Mouse (Mus musculus): Measurements from ENCODE around the gene Slc22a23. TPM values are rescaled to one million over a fixed set of nuclear protein-coding genes. Genes with fewer than 3 reads are reported as not detected.

Slc22a23 gene
- polyA plus RNA-seq, 1 experiment from 2014 or later, result 70.6 TPM

DNA sequence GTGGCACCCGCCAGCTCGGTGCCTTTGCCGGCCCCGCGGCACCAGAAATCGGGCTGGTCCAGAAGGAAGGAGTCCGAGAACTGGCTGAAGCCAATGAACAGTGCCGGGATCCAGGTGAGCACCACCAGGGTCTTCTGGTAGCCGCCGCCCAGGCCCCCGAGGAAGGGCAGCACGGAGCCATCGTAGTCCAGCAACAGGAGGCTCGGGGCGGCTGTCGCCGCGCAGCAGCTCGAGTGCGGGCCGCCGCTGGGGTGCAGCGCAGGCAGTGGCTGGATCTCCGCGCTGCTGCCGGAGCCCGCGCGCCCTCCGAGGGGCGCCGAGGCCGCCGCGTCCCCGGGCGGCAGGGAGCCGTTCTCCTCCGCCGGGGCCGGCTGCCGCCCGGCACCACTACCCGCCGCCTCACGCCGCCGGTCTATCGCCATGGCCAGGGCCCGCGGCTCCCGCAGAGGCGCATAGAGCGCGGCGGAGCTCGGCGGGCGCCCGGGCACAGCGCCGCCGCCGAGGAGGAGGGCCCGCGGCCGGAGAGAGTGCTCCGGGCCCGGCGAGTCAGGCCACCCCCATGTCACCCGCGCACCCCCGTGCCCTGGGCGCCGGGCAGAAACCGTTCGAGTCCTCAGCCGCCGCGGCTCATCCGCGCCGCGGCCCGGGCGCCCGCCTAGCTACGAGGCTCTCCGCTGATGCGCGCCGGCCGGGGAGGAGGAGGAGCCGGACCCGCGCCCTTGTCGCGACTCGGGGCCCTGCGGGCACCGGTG lies 430 bp downstream of the Slc22a23 start:
- TF ChIP-seq CTCF (IDR thresholded peaks at IDR 0.05), result no peak
- in situ Hi-C loops (cut with MboI; ENCODE audit: low pct_unique_long_range_greater_than_20kb), result loop anchor here (5.0 kb wide), 2 partner anchors 107 to 278 kb away; no protein-coding TSS in a partner anchor
- ATAC-seq (peak; percentile 37), DNase-seq (ENCODE audit: low read depth, low spot score) (no peak)
- ChIA-PET CTCF (no interaction called here), POLR2A (no interaction called here)
- H3K27me3 ChIP-seq, result no peaks in the 10 kb centered on the region

- ATAC-seq (peak; percentile 10), DNase-seq (ENCODE audit: low read depth, low spot score) (no peak)
- in situ Hi-C loops (cut with MboI; ENCODE audit: low pct_unique_long_range_greater_than_20kb), result loop anchor here (5.0 kb wide), 1 partner anchor 107 kb away; no protein-coding TSS in a partner anchor
- POLR2A ChIA-PET, result no interaction called here
- no peak for TF ChIP-seq CTCF (IDR thresholded peaks at IDR 0.05)
- CTCF ChIA-PET, result no interaction called here
- H3K27me3 ChIP-seq, result no peaks in the 10 kb centered on the region
Measured at GRCm38 (mm10) chr13:34343719-34344375, 1.1 kb downstream of the Slc22a23 start.

DNA sequence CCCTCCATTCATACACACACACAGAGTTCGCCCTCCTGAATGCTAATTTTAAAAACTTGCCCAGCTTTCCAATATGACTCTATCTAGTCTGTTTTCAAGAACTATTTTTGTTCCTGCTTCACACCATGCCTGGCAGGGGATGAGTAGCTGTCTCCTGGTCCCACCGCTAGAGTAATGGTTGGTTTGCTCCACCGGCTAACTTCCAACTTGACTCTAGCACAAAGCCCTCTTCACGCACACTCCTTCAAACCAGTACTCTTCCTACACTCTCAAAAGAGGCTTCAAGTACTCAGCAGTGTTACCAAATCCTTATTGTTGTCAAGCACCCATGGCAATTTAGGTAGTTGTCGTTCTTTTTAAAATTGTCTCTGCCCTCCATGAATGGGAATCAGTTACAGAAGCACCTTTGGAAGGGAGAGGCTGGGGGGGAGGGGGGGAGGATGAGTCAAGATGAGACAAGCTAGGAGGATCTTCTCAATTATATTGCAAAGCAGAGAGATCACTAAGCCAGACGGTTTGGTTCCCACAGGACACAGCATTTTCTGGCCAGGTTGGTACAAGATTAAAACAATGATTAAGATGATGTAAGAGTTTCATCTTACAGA lies 2.6 kb downstream of the Slc22a23 start:
- in situ Hi-C loops (cut with MboI; ENCODE audit: low pct_unique_long_range_greater_than_20kb), result loop anchor here (5.0 kb wide), 1 partner anchor 105 kb away; no protein-coding TSS in a partner anchor
- no peak for DNase-seq (ENCODE audit: low read depth, low spot score)
- no peak for ATAC-seq
- POLR2A ChIA-PET, result interaction anchor here (1.1 kb wide), 1 partner anchor 10 kb away, joined by 3 read pairs; no protein-coding TSS in a partner anchor
- H3K27me3 ChIP-seq, result no peaks in the 10 kb centered on the region
- TF ChIP-seq CTCF (IDR thresholded peaks at IDR 0.05), result no peak
- CTCF ChIA-PET, result interaction anchor here (1.0 to 1.7 kb wide), 4 partner anchors 29 to 289 kb away, joined by 3 to 5 read pairs (median 4); no protein-coding TSS in a partner anchor

DNA sequence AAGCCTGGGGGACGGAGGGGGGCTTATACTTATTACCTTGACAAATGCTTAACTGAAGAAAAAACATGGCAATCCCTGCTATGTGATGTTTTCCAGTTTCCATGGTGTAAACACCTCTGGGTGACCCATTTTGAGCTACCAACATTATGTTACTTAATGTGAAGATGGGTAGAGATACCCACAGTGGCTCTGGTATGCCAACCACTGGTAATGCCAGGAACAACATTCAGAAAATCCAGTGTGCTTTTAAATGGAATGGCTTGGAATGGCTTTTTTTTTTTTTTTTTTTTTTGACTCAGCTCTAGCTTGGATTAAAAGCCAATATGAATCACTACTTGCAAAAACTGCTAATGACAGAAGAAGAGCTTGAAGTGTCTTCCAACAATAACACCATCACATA lies 8.1 kb downstream of the Slc22a23 start:
- CTCF ChIA-PET, result interaction anchor here (0.8 to 1.4 kb wide), 6 partner anchors 9 to 156 kb away, joined by 3 to 4 read pairs (median 3); no protein-coding TSS in a partner anchor
- ATAC-seq, result no peak
- no peaks in the 10 kb centered on the region for H3K27me3 ChIP-seq
- POLR2A ChIA-PET, result interaction anchor here (0.6 kb wide), 1 partner anchor 107 kb away, joined by 3 read pairs; no protein-coding TSS in a partner anchor
- DNase-seq (ENCODE audit: low read depth, low spot score), result no peak
- TF ChIP-seq CTCF (IDR thresholded peaks at IDR 0.05), result no peak
- in situ Hi-C loops (cut with MboI; ENCODE audit: low pct_unique_long_range_greater_than_20kb), result no loop called here

DNA sequence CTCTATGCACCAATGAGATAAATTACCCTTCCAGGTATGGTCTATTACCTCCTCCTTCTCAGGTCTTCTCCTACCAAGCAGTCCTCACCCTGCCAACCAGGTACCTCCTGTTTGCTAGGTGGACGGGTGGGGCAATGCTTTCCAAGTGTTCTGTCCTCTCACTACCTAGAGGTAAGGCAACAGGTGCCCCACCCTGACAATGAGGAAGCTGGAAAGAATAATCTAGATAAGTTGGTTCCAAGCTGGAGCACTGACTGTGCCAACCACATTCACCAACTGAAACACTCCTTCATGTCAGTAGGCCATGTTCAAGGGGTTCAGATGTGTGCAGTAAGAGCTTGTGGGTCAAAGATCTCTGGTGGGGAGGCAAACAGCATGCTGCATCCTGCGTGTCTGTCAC lies 10.1 kb downstream of the Slc22a23 start:
- ChIA-PET CTCF (no interaction called here), POLR2A (interaction anchor here (0.6 kb wide), 1 partner anchor 142 kb away, joined by 5 read pairs; no protein-coding TSS in a partner anchor)
- in situ Hi-C loops (cut with MboI; ENCODE audit: low pct_unique_long_range_greater_than_20kb), result loop anchor here (5.0 kb wide), 1 partner anchor 133 kb away; no protein-coding TSS in a partner anchor
- no peak for TF ChIP-seq CTCF (IDR thresholded peaks at IDR 0.05)
- no peak for ATAC-seq
- no peaks in the 10 kb centered on the region for H3K27me3 ChIP-seq
- DNase-seq (ENCODE audit: low read depth, low spot score), result no peak

GRCm38 (mm10) chr13:34332762-34333161 lies 12.2 kb downstream of the Slc22a23 start:
- no peak for TF ChIP-seq CTCF (IDR thresholded peaks at IDR 0.05)
- ATAC-seq (peak; percentile 55), DNase-seq (ENCODE audit: low read depth, low spot score) (peak; percentile 60)
- ChIA-PET CTCF (interaction anchor here (1.3 kb wide), 1 partner anchor 532 kb away, joined by 3 read pairs; no protein-coding TSS in a partner anchor), POLR2A (interaction anchor here (1.0 kb wide), 1 partner anchor 10 kb away, joined by 3 read pairs; no protein-coding TSS in a partner anchor)
- in situ Hi-C loops (cut with MboI; ENCODE audit: low pct_unique_long_range_greater_than_20kb), result loop anchor here (5.0 kb wide), 1 partner anchor 130 kb away; no protein-coding TSS in a partner anchor
- H3K27me3 ChIP-seq, result no peaks in the 10 kb centered on the region

- in situ Hi-C loops (cut with MboI; ENCODE audit: low pct_unique_long_range_greater_than_20kb), result loop anchor here (5.0 kb wide), 1 partner anchor 129 kb away; no protein-coding TSS in a partner anchor
- no peaks in the 10 kb centered on the region for H3K27me3 ChIP-seq
- POLR2A ChIA-PET, result no interaction called here
- TF ChIP-seq CTCF (IDR thresholded peaks at IDR 0.05), result no peak
- CTCF ChIA-PET, result no interaction called here
- no peak for ATAC-seq
- no peak for DNase-seq (ENCODE audit: low read depth, low spot score)
Measured at GRCm38 (mm10) chr13:34331399-34332186, 13.4 kb downstream of the Slc22a23 start.

- TF ChIP-seq CTCF (IDR thresholded peaks at IDR 0.05), result no peak
- POLR2A ChIA-PET, result no interaction called here
- ATAC-seq (no peak), DNase-seq (ENCODE audit: low read depth, low spot score) (no peak)
- in situ Hi-C loops (cut with MboI; ENCODE audit: low pct_unique_long_range_greater_than_20kb), result no loop called here
- CTCF ChIA-PET, result interaction anchor here (0.7 to 1.3 kb wide), 2 partner anchors 27 to 138 kb away, joined by 3 read pairs; no protein-coding TSS in a partner anchor
- H3K27me3 ChIP-seq, result no peaks in the 10 kb centered on the region
Measured at GRCm38 (mm10) chr13:34329589-34329988, 15.4 kb downstream of the Slc22a23 start.

DNA sequence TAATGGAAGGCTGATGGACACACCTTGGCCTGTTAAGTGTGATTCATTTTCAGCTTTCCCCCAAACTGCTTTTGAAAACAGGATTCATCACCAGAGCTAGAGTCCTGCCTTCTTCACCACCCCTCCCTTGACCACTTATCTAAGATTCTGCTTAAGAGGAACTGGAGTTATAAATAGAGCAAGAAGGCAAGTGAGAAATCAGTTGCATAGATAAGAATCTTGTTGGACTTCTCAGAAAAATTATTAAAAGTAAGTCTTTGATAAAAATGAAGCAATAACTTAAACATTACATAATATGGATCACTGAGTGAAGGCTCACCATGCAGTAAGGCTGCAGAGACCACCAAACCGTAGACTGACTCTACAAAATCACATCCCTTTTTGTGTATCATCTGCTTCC lies 18.0 kb downstream of the Slc22a23 start:
- ATAC-seq (no peak), DNase-seq (ENCODE audit: low read depth, low spot score) (no peak)
- POLR2A ChIA-PET, result no interaction called here
- CTCF ChIA-PET, result interaction anchor here (1.1 kb wide), 1 partner anchor 10 kb away, joined by 3 read pairs; no protein-coding TSS in a partner anchor
- TF ChIP-seq CTCF (IDR thresholded peaks at IDR 0.05), result no peak
- in situ Hi-C loops (cut with MboI; ENCODE audit: low pct_unique_long_range_greater_than_20kb), result no loop called here
- H3K27me3 ChIP-seq, result no peaks in the 10 kb centered on the region

DNA sequence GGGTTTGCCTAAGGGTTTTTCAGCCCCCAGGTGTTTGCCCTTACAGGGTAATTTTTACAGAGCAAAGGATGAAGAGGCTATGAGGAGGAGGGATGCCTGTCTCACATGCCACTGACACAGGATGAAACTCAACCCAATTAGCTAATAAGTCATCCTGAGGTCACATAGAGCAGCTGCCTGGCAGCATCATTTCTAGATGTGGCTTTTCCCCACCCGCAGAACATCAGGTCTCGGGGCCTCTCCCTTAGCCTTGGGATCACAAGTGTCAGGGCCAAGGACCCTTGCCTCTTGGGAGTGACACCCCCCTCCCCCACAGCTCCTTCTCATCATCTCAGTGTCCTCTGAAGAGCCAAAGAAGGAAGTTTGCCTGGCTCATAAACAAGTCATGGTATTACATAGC lies 21.6 kb downstream of the Slc22a23 start:
- in situ Hi-C loops (cut with MboI; ENCODE audit: low pct_unique_long_range_greater_than_20kb), result no loop called here
- CTCF ChIA-PET, result no interaction called here
- H3K27me3 ChIP-seq, result no peaks in the 10 kb centered on the region
- no peak for TF ChIP-seq CTCF (IDR thresholded peaks at IDR 0.05)
- DNase-seq (ENCODE audit: low read depth, low spot score), result no peak
- no peak for ATAC-seq
- POLR2A ChIA-PET, result no interaction called here
